Mouse (Mus musculus) cerebellum, adult 9-10 months (tissue): ENCODE data around the gene Akap17b.

Experiments used
- DNase-seq: peaks from one replicate; pipeline ENCODE4 v3.0.0; 2022

Akap17b gene

DNA sequence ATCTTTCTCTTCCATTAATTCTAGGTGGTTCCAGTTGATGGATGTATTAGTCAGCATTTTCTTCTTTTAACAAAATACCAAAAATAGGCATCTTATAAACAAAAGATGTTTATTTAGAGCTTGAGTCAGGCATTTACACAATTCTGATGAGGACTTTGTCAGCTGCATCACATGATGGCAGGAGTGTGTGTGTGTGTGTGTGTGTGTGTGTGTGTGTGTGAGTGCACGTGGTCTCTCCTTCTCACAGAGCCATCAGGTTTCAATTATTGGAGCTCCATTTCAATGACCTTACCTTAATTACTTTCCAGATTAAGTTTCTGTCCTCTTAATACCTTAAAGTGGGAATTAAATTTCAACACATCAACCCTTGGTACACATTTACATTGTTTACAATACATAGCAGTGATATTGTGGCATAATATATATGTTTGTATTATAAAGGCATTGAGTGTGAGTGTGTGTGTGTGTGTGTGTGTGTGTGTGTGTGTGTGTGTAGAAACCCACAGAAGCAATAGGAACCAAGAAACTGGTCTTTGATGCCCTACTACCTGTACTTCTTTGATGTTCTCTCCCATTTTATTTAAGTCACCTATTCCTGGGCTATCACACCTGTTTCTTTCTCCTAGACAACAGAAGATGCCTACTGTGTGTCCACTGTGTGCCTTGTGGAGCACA lies 58.4 kb downstream of the Akap17b start:
- no peak for DNase-seq

DNA sequence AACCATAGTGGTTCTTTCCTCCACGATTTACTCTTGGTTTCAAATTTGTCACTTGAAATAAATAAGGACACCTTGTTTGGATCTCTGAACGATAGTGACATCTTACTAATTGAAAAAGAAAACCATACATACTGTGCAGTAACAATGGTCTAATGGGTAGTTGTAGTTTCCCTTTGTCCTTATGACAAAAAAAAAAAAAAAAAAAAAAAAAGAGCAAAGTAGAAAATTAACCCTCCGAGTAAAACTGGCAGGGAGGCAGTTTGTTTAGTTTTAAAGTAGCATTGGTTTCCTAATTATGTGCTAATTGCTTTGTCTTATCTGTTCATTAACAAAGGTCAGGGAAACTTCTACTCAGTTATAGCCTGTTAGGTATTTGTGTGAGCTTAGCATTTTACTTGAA lies 83.1 kb downstream of the Akap17b start:
- DNase-seq, result no peak

DNA sequence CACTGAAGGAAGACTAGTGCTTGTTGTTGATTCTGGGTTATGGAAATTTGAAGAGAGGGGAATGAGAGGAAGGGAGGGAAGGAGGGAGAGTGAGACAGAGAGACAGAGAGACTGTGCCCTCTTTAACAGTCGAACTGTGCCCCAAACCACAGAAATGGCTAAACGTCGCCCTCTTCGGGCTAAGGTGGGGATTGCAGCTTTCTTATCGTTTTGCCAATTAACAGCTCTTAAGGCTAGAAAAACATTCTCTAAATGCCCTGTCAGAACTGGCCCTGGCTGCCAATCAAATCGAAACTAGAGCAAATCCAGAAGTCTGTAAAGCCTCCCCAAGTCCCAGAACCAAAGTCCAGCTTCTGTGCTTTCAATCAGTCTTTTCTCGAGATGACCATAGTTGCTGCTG lies 83.5 kb downstream of the Akap17b start:
- peak; percentile 65 for DNase-seq

DNA sequence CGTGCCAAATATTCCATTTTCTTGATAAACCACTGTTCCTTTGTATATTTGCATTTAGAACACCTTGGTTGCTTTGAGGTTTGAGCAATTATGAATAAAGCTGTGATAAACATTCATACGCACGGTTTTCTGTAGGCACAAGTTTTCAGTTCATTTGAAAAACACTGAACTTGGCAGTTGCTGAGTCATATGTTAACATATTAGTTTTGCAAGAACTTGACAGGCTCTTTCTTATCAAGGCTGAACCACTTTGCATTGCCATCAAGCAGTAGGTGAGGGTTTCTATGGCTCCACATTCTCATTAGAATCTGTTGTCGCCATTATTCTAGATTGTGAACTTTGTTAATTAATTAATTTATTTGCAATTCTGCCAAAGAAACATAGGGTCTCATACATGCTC lies 85.0 kb downstream of the Akap17b start:
- no peak for DNase-seq
